Mouse (Mus musculus): ENCODE data around the gene Tubb2a.

DNA sequence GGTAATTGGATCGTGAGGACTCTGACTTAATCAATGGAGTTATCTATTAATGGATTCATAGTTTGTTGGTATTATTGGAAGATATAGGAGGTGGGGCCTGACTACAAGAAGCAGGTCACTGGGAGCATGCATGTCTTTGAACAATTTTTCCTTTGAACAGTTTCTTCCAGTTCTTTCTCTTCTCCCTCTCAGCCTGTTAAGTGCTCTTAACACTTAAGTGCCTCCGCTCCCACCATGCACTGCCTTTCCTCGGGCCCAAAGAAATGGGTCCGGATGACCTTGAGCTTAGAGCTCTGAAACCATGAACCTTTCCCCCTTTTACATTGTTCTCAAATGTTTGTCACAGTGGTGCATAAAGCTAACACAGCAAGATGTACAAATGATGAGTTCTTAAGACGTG lies 41.1 kb downstream of the Tubb2a start:
- no peak for TF ChIP-seq POLR2A (IDR thresholded peaks at IDR 0.05; ENCODE audit: extremely low read depth, insufficient read depth, low read length)
- TF ChIP-seq CTCF (IDR thresholded peaks at IDR 0.05; ENCODE audit: low read depth, low read length), result no peak

Measured in liver, adult 2 months (tissue).